Mouse (Mus musculus): ENCODE measurements around the gene Zxdb. TPM values are rescaled to one million over a fixed set of nuclear protein-coding genes. Genes with fewer than 3 reads are reported as not detected.
"Not testable (repeated sequence)": the region's sequence is repeated elsewhere in the genome, so short reads cannot be mapped to it uniquely, and the experiment has no call there.

Gene Zxdb
- 0.80 and 1.0 TPM in 2 replicates for polyA plus RNA-seq (2012)

DNA sequence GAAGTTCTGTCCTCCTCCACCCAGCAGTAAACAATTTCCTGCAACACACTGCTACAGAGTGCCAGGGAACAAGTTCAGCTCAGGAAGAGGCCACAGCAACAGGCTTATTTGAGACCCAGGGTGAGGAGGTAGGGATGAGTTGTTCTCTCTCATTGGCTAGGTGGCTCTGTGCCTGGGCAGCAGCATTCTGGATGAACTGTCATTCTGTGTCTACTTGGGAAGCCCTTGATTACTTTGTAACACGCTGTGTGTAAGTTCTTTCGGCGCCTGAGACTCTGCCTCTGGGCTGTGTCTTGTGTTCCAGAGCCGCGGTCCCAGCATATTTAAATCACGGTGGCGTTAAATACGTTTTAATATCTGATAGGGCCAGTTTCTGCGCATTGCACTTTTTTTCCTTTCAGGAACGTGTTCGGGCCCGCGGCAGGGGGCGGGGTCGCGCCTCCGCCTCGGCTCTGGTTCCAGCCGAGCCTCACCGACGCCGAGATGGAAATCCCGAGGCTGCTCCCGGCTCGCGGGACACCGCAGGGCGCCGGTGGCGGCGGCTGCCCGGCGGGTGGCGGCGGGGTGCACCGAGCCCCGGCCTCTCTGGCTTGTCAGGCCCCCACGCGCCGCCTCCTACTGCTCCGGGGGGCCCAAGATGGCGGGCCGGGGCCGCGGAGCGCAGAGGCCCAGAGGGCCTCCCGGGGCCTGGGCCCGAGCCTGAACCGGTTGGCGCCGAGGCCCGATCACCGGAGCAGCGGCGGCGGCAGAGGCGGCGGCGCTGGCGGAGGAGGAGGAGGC is at the start of gene Zxdb:
Zxdb (plus strand) TSS at position 378 of the 780 bp plus-strand sequence.
- TF ChIP-seq GATA1 (IDR thresholded peaks at IDR 0.05; ENCODE audit: low read length): not testable (repeated sequence)

DNA sequence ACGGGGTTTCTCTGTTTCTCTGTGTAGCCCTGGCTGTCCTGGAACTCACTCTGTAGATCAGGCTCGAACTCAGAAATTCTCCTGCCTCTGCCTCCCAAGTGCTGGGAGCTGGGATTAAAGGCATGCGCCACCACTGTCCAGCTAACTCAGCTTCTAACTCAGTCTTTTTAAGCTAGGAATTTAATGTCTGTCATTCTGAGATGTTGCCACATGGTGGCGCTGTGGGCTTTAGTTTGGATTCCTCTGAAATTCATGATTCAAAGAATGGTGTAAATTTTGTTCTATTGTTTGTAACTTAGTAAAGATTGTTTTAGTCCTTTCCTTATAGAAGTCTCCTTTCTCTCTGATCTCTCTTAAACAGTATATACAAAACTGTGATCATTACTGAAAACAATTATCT is 49.4 kb upstream of the Zxdb start:
- TF ChIP-seq GATA1 (IDR thresholded peaks at IDR 0.05; ENCODE audit: low read length): no peak

DNA sequence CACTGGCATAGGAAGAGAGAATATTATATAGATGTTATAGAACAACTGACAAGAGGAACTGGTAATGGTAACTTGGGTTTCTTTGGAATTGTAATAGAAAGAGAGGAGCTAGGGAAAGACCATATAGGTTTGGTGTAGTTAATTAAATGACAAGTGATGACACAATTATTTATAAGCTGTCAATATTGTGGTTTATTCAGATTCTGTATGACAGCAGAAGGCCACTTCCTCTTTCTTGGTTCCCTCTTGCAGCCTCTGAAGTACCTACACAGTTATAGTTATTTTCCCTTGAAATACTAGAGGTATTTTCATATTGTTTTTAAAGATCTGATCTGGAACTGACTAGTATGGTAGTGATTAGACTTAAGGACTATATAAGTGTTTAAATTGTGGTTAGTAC is 7.2 kb downstream of the Zxdb start:
- no peak for TF ChIP-seq GATA1 (IDR thresholded peaks at IDR 0.05; ENCODE audit: low read length)

DNA sequence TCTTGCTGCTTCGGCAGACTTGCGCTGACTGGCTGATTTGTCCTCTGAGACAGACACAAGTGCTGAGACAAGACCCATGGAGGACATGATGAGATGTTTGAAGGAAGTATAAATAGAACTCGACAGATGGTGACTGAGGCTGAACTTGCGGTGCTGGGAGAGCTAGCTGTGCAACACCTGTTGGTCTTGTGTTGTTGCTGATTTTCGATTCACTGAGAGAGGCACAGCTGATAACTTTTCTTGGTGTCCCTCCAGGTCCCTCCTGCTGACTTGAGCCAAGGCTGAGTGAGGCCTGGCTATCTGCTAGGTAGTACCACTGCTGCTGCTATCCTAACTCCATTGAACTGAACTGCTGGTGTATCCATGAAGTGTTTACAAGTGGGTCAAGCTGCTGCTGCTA is 29.4 kb downstream of the Zxdb start:
- no peak for TF ChIP-seq GATA1 (IDR thresholded peaks at IDR 0.05; ENCODE audit: low read length)

DNA sequence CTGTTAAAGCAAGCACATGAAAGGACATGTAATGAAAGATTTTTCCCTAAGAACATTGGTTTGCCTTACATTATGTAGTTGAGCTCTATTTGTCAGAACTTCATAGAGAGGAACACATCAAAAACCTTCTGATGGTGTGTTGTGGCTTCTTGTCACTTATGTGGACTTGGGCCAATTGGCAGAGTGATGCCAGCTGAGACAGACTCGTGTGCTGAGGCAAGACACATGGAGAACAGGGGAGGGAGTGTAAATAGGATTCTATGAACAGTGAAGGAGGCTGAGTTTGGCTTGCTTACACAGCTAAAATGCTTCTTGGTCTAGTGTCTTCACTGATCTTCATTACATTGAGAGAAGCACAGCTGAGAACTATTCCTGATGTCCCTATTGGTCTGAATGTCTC is 35.6 kb downstream of the Zxdb start:
- TF ChIP-seq GATA1 (IDR thresholded peaks at IDR 0.05; ENCODE audit: low read length): no peak

DNA sequence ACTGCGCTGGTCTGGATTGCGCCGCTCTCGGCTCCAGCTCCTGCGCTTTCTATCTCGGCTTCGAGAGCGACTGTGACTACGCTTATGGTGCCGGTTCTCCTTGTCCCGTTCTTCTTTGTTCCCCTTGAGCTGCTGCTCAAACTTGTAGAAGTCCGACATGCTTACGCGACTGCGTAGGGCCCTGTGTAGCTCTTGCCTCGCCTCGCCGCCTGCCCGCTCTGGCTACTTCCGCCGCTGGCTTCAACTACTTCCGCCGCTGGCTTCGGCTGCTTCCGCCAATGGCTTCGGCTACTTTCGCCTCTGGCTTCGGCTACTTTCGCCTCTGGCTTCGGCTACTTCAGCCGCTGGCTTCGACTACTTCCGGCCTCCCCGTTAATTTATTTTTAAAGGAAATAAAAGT is 49.5 kb downstream of the Zxdb start:
- TF ChIP-seq GATA1 (IDR thresholded peaks at IDR 0.05; ENCODE audit: low read length): no peak

Other genes with a start within 250 kb of the Zxdb start
- 24.3 and 27.5 TPM in 2 replicates for gene Maged1, start 182.4 kb upstream of the Zxdb start, polyA plus RNA-seq (2012)
- gene Gspt2, start 88.5 kb upstream of the Zxdb start, polyA plus RNA-seq (2012): not detected in 2 replicates